Mouse (Mus musculus) liver, adult 2 months (tissue): ENCODE measurements around the gene Pank1.

Source experiments
- CTCF ChIP-seq: fragments of 200-500 bp; IDR thresholded peaks from 2 replicates; pipeline ENCODE4 v1.5.1; 2011; ENCODE audit warnings: low read depth, low read length, control low read depth
- POLR2A ChIP-seq: fragments of 200-500 bp; IDR thresholded peaks from 2 replicates; pipeline ENCODE4 v1.6.1; 2011; ENCODE audit warnings: low read length, control low read depth; ENCODE audit not compliant: insufficient read depth; ENCODE audit errors: extremely low read depth

DNA sequence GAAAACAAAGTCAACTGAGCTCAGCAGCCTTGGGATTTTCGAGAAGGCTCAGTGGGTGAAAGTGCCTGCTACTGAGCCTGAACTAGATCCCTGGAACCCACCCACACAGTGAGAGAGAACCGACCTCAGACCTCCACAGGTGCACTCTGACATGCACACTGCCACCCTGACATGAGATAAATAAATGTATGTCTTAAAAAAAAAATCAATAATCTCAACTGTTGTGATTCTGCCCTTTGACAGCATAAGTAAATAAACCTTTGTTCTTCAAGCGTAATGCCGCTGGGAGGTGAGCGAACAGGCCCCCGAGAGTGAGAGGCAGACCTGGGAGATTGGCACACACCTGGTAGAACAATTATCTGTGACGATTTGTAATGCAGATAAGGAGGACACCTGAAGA is 33.2 kb downstream of the Pank1 start:
- TF ChIP-seq CTCF = no peak
- no peak for TF ChIP-seq POLR2A
